26 mouse cellular contexts compared by ENCODE assay signal in genomic region chr1:109340274-109340673, GRCm38 (mm10).
"Had no signal": no experiment of that assay in that cellular context is flagged by ENCODE, and none has a peak within 500 bp of the region (broad histone marks: within the 10 kb centered on the region; RNA-seq: fewer than 3 reads in every experiment).

No protein-coding gene starts in this region.

- H3K9me3 ChIP-seq: heart, embryonic 10.5 days; heart, embryonic 12.5 days; hindbrain, embryonic 13.5 days; hindbrain, embryonic 15.5 days; kidney, embryonic 15.5 days; limb, embryonic 13.5 days; limb, embryonic 15.5 days; liver, embryonic 12.5 days had no signal

- H3K4me1 ChIP-seq: heart, embryonic 10.5 days; heart, embryonic 12.5 days; hindbrain, embryonic 13.5 days; hindbrain, embryonic 15.5 days; kidney, embryonic 15.5 days; limb, embryonic 13.5 days; limb, embryonic 15.5 days; liver, embryonic 12.5 days had no signal

- H3K27me3 ChIP-seq: heart, embryonic 12.5 days; hindbrain, embryonic 13.5 days; hindbrain, embryonic 15.5 days; kidney, embryonic 15.5 days; limb, embryonic 13.5 days; limb, embryonic 15.5 days; liver, embryonic 12.5 days had no signal

- H3K36me3 ChIP-seq: heart, embryonic 10.5 days; heart, embryonic 12.5 days; hindbrain, embryonic 13.5 days; hindbrain, embryonic 15.5 days; kidney, embryonic 15.5 days; limb, embryonic 13.5 days; limb, embryonic 15.5 days; liver, embryonic 12.5 days had no signal

- H3K4me3 ChIP-seq: gastrocnemius, adult 2 months; heart, embryonic 10.5 days; heart, embryonic 12.5 days; hindbrain, embryonic 13.5 days; hindbrain, embryonic 15.5 days; kidney, embryonic 15.5 days; limb, embryonic 13.5 days; limb, embryonic 15.5 days; liver, embryonic 12.5 days had no signal

- ATAC-seq: hindbrain, postnatal 0 days; intestine, embryonic 16.5 days; liver, embryonic 12.5 days had no signal

- DNase-seq: gastrocnemius, adult 2 months; gastrocnemius, postnatal 10 days; gastrocnemius, postnatal 25 days; heart, adult 18-20 months; heart, postnatal 14 days; heart, postnatal 36 days; kidney, adult 11 months; kidney, adult 2 months; kidney, adult 9 months; kidney, postnatal 14 days; kidney, postnatal 36 days; layer of hippocampus, adult 9-11 months; layer of hippocampus, postnatal 36 days; left cerebral cortex, postnatal 4 days had no signal

- H3K4me2 ChIP-seq: heart, embryonic 12.5 days; hindbrain, embryonic 13.5 days; hindbrain, embryonic 15.5 days; kidney, embryonic 15.5 days; limb, embryonic 13.5 days; limb, embryonic 15.5 days; liver, embryonic 12.5 days had no signal

- H3K27ac ChIP-seq: gastrocnemius, adult 2 months; heart, embryonic 10.5 days; hindbrain, embryonic 13.5 days; hindbrain, embryonic 15.5 days; hindbrain, postnatal 0 days; kidney, embryonic 15.5 days; kidney, postnatal 0 days; limb, embryonic 13.5 days; limb, embryonic 15.5 days; liver, embryonic 12.5 days; liver, embryonic 14.5 days had no signal

- H3K9ac ChIP-seq: heart, embryonic 12.5 days; hindbrain, embryonic 13.5 days; hindbrain, embryonic 15.5 days; kidney, embryonic 15.5 days; limb, embryonic 13.5 days; limb, embryonic 15.5 days; liver, embryonic 12.5 days; liver, embryonic 14.5 days had no signal
